Comparison of ENCODE assay signal across 34 mouse cellular contexts in genomic region chr11:42321560-42321959, GRCm38 (mm10). TPM values are rescaled to one million over a fixed set of nuclear protein-coding genes. Genes with fewer than 3 reads are reported as not detected.
"Had no signal": no experiment of that assay in that cellular context is flagged by ENCODE, and none has a peak within 500 bp of the region (broad histone marks: within the 10 kb centered on the region; RNA-seq: fewer than 3 reads in every experiment).

No protein-coding gene starts in this region.

- H3K27ac ChIP-seq: gastrocnemius, adult 2 months; heart, embryonic 10.5 days; hindbrain, embryonic 10.5 days; hindbrain, embryonic 12.5 days; hindbrain, embryonic 14.5 days; hindbrain, postnatal 0 days; kidney, embryonic 15.5 days; kidney, postnatal 0 days; limb, embryonic 13.5 days; limb, embryonic 15.5 days; liver, embryonic 12.5 days; liver, embryonic 14.5 days had no signal

- H3K4me3 ChIP-seq: gastrocnemius, adult 2 months; heart, embryonic 10.5 days; heart, embryonic 12.5 days; hindbrain, embryonic 10.5 days; hindbrain, embryonic 12.5 days; kidney, embryonic 15.5 days; limb, embryonic 13.5 days; limb, embryonic 15.5 days; liver, embryonic 12.5 days had no signal

- H3K4me1 ChIP-seq: heart, embryonic 10.5 days; heart, embryonic 12.5 days; hindbrain, embryonic 10.5 days; hindbrain, embryonic 12.5 days; kidney, embryonic 15.5 days; limb, embryonic 13.5 days; limb, embryonic 15.5 days; liver, embryonic 12.5 days had no signal

- DNase-seq: gastrocnemius, adult 2 months; gastrocnemius, postnatal 10 days; gastrocnemius, postnatal 25 days; heart, adult 18-20 months; heart, postnatal 10 days; heart, postnatal 4 days; kidney, adult 11 months; kidney, adult 2 months; kidney, adult 9 months; kidney, postnatal 14 days; kidney, postnatal 36 days; layer of hippocampus, adult 9-11 months; layer of hippocampus, postnatal 36 days; left cerebral cortex, postnatal 4 days had no signal

- H3K27me3 ChIP-seq: heart, embryonic 12.5 days; hindbrain, embryonic 12.5 days; kidney, embryonic 15.5 days; limb, embryonic 13.5 days; limb, embryonic 15.5 days; liver, embryonic 12.5 days had no signal

RNA-seq across cellular contexts. Expression of gene Gabra6, which starts 0.7 kb away (rescaled TPM):
- polyA plus RNA-seq: heart, embryonic 10.5 days; heart, embryonic 12.5 days; heart, embryonic 14.5 days; heart, embryonic 16.5 days; hindbrain, embryonic 10.5 days; hindbrain, embryonic 12.5 days; hindbrain, embryonic 14.5 days; hindbrain, postnatal 0 days; intestine, embryonic 14.5 days; intestine, embryonic 16.5 days; kidney, adult 2 months; kidney, embryonic 15.5 days; kidney, postnatal 0 days; large intestine, adult 2 months; limb, embryonic 11.5 days; limb, embryonic 13.5 days; limb, embryonic 15.5 days; liver, adult 2 months; liver, embryonic 12.5 days; liver, embryonic 14.5 days; liver, embryonic 16.5 days had no signal
